Mouse (Mus musculus) CH12.LX (cell line): Measurements from ENCODE around the gene Dtx3.

Source experiments
- CTCF ChIP-seq, 2 experiments: IDR thresholded peaks in 1 of 2; conservative IDR thresholded peaks in 1 of 2; 2 replicates each; pipeline ENCODE4 v1.5.1; 2011 to 2012; ENCODE audit warnings: low read depth in 2 of 2, low read length in 2 of 2, improper control_type of control experiment in 1 of 2, inconsistent platforms in 1 of 2, mild to moderate bottlenecking in 1 of 2, moderate library complexity in 1 of 2
- JUN ChIP-seq: IDR thresholded peaks from 2 replicates; pipeline ENCODE4 v1.6.1; 2011; ENCODE audit warnings: low read depth, mild to moderate bottlenecking, low read length, improper control_type of control experiment, moderate library complexity; ENCODE audit not compliant: insufficient read depth
- KAT2A ChIP-seq: IDR thresholded peaks from 2 replicates; pipeline ENCODE4 v1.6.1; 2012; ENCODE audit warnings: low read length, improper control_type of control experiment, inconsistent platforms; ENCODE audit not compliant: insufficient replicate concordance
- MXI1 ChIP-seq: IDR thresholded peaks from 2 replicates; pipeline ENCODE4 v1.6.1; 2011; ENCODE audit warnings: mild to moderate bottlenecking, low read depth, low read length, improper control_type of control experiment
- PAX5 ChIP-seq: IDR thresholded peaks from 2 replicates; pipeline ENCODE4 v1.6.1; 2012; ENCODE audit warnings: low read length, inconsistent platforms, mixed read lengths
- POLR2A ChIP-seq: IDR thresholded peaks from 2 replicates; pipeline ENCODE4 v1.6.1; 2011; ENCODE audit warnings: low read depth, mild to moderate bottlenecking, improper control_type of control experiment, low read length
- POLR2AphosphoS2 ChIP-seq: IDR thresholded peaks from 2 replicates; pipeline ENCODE4 v1.6.1; 2011; ENCODE audit warnings: low read depth, low read length, improper control_type of control experiment
- USF1 ChIP-seq: IDR thresholded peaks from 2 replicates; pipeline ENCODE4 v1.6.1; 2014; ENCODE audit warnings: low read depth, mild to moderate bottlenecking, inconsistent platforms, low read length, improper control_type of control experiment
- ZC3H11A ChIP-seq: IDR thresholded peaks from 2 replicates; pipeline ENCODE4 v1.6.1; 2012; ENCODE audit warnings: low read depth, mild to moderate bottlenecking, inconsistent platforms, low read length, improper control_type of control experiment
- ZMIZ1 ChIP-seq: IDR thresholded peaks from 2 replicates; pipeline ENCODE4 v1.6.1; 2012; ENCODE audit warnings: low read depth, mild to moderate bottlenecking, inconsistent platforms, low read length, improper control_type of control experiment

- TF ChIP-seq ZMIZ1 (no peak), CTCF (conservative IDR thresholded peaks at IDR 0.05 in 1 of 2, IDR thresholded peaks at IDR 0.05 in 1 of 2; ENCODE audit: low read depth in 2 of 2, low read length in 2 of 2) (no peak), POLR2A (no peak), PAX5 (no peak), KAT2A (no peak), ZC3H11A (no peak), JUN (no peak), USF1 (no peak), POLR2AphosphoS2 (no peak), MXI1 (no peak)
Measured at GRCm38 (mm10) chr10:127176756-127177155, 18.8 kb downstream of the Dtx3 start.
